Mouse (Mus musculus) granulocyte monocyte progenitor cell, adult 5-6 weeks (primary cell): ENCODE measurements around the gene Ppox. TPM values are rescaled to one million over a fixed set of nuclear protein-coding genes. Genes with fewer than 3 reads are reported as not detected.
"Not testable (repeated sequence)": the region's sequence is repeated elsewhere in the genome, so short reads cannot be mapped to it uniquely, and the experiment has no call there.

ENCODE experiments used
- ATAC-seq: replicated peaks from 2 replicates; pipeline ENCODE4 v1.8.0; 2016; ENCODE audit warnings: mild to moderate bottlenecking, moderate TSS enrichment, inconsistent platforms; ENCODE audit not compliant: poor library complexity, severe bottlenecking
- total RNA-seq, 2 experiments: library from RNA; stranded (forward) in 1 of 2; stranded (reverse) in 1 of 2; fragments of 200-712, 200-1000 nt in 1 of 2; fragments of >200 nt in 1 of 2; fragmentation: Nextera tagmentation in 1 of 2; gene quantifications; 2 replicates each; pipeline ENCODE4 v1.2.3; 2014 to 2017

The Ppox gene
- total RNA-seq (2014; fragmentation: Nextera tagmentation) (22.5 and 37.6 TPM in 2 replicates), total RNA-seq (2017) (16.8 and 25.3 TPM in 2 replicates)

GRCm38 (mm10) chr1:171280916-171281527 lies at the start of gene Ppox:
Ppox (minus strand) TSS chr1:171281186.
- peak; percentile 84 for ATAC-seq

GRCm38 (mm10) chr1:171330216-171330560 lies 49.2 kb upstream of the Ppox start:
- no peak for ATAC-seq

DNA sequence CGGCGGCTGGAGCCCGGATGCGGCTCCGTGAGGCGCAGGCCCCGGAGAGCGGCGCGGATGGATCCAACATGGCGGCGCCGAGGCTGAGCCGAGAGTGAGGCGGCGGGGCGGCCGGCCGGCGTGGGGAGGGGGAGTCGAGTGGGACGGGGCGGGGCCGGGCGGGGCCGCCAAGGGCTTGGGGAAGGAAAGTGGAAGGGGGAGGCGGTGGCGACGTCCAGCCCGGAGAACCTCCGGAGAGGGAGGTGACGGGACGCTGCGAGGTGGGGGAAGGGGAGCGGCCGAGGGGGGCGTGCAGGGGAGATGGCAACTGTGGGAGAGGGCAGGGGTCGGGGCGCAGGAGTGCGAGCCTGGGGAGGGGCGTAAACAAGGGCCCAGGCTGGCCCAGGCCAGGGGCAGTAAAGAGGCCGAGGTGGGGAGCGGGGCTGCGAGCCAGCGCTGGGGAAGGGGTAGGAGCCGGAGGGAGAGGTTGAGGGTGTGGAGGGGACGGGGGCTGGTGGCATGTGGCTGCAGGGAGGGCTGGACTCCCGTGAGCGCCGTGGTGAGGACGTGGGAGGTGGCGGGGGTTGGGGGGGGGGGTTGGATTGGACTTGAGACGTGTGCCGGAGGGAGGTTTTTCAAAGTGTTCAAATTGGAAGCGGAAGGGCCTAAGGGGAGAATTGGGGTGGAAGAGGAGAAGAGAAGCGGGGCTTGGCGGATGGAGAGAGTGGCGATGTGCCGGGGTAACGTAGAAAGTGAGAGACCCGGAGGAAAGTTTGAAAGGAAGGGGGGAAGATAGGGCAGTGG lies 48.6 kb upstream of the Ppox start:
- ATAC-seq = peak; percentile 57

DNA sequence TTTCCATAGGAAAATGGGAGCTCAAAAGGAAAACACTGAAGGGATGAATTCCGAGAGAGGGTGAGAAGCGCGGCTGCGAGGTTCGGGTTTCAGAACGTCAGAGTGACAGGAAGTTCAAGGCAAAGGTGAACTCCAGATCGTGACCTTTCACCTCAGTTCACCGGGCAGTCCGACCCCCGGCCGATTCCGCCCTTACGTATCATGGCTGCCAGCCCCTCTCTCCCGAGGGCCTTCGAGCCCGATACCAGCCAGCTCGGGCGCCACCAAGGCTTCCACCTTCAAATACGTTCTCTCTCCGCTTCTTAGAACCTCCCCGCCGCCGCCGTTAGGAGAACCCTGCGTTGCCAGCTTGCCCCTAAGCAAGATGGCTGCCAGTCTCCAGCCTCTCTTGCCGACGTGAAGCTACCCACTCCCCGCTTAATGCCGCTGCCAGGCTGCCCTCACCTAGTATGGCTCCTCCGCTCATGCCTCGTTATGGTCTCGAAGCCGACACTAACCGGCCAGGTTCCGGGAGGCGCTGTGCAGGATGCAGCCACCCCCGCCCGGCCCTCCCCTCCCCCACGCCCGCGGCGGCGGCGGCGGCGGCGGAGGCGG lies 48.0 kb upstream of the Ppox start, which contains the start of gene Dedd:
Gene Dedd, plus strand, starts transcription at position 307 of the 594 bp plus-strand sequence.
- ATAC-seq = peak; percentile 81

GRCm38 (mm10) chr1:171328244-171328643 lies 47.3 kb upstream of the Ppox start:
- ATAC-seq = no peak

- ATAC-seq = peak; percentile 21; the same call in 1 of the 2 replicates
Measured at GRCm38 (mm10) chr1:171326588-171326987, 45.6 kb upstream of the Ppox start.

GRCm38 (mm10) chr1:171325571-171325970 lies 44.6 kb upstream of the Ppox start:
- ATAC-seq = no peak

- peak; percentile 48 for ATAC-seq
Measured at GRCm38 (mm10) chr1:171322012-171322411, 41.0 kb upstream of the Ppox start.

DNA sequence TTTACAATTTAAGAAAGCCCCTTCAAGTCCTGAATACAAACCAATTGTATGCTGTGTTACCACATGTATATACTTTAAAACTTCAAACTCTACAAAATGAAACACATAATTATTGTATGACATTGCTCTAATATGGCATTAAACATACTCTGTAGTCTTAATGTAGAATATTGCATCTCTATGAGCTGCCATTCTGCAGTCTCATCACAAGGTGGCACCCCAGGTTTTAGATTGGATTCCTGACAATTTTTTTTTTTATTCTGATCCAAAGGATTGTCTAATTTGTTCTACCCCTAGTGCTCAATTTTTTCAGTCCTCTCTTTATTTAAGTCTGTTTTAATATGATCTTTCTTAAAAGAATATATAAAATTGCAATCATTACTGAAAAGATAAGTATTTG lies 40.4 kb upstream of the Ppox start:
- peak; percentile 63 for ATAC-seq

- no peak for ATAC-seq
Measured at GRCm38 (mm10) chr1:171320151-171320550, 39.2 kb upstream of the Ppox start.

DNA sequence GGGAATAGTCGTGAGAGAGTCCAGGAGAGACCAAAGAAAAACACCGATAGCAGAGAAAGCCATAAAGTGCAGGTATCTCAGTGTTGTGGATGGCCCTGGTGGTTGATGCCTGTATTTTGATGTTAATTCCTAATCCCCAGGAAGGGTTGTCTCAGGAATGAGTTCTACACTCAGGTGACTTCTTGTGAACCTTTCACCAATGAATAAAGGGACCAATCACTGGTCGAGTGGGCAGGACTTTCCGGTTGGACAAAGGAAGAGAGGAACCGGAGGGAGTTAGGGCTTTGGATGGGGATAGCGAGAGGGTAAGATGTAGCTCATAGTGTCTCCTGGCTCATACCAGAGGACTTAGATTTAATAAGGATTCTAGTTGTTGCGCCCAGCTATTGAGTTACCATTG lies 38.8 kb upstream of the Ppox start:
- no peak for ATAC-seq

GRCm38 (mm10) chr1:171309321-171309720 lies 28.3 kb upstream of the Ppox start:
- no peak for ATAC-seq

DNA sequence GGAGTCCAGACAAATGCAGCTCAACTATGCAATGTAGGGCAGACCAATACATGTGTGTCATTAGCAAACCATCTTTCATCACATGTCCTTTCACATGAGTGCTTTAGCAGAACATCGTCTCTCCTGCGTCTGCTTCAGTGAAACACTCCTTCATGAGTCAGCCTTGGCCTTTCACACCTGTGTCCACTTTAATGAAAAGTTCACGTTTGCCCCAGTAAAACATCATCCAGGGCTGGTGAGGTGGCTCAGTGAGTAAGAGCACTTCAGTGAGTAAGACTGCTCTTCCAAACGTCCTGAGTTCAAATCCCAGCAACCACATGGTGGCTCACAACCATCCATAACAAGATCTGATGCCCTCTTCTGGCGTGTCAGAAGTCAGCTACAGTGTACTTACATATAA lies 25.2 kb upstream of the Ppox start:
- ATAC-seq = not testable (repeated sequence)

DNA sequence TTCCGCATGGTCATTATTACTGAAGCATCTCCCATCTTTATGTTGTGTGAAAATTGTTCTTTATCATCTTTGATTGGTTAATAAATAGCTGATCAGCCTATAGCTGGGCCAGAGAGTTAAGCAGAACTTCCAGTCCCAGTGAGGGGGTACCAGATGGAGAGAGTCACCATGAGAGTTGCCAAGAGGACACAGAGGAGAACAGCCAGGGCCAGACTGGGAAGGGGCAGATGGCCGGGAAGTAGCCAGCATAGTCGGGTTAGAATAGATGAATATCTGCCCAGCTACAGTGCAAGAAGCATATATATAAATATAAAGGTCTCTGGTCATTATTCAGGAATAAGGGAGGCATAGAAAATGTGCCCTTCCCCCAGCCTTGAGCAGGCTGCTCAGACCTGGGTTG lies 17.2 kb upstream of the Ppox start:
- ATAC-seq = no peak

GRCm38 (mm10) chr1:171295063-171295402 lies 14.0 kb upstream of the Ppox start:
- no peak for ATAC-seq

DNA sequence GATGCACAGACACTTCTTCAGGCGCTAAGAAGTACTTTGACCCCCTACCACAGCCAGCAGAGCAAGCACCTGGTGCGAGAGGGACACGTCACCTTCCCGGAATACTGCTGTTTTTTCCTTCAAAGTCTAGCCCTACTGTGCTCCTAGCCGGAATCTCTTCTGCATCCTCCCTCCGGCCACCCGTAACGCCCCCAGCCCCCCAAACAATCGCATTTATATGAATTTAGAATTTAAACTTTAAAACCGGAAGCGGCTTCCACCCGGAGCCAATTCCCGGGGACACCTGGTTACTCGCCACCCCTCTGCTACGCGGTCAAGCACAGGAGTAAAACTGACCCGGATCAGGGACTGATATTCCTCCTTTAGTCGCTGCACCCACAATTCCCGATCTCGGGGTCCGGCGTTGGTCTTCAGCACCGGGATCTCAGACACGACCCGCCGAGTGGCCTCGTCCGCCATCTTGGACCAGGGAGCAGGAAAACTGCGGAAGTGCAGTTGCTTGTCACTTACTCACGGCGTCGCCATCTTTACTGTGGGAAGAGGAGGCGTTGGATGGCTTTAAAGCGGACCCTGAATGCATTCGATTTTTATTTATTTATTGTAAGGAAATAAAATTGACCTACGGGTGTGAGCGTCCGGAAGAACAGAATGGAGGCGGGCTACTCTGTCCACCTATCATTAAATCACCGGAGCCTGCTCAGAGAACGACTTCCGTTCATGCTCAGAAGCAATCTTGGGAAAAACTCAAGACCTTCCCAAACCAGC lies 13.5 kb upstream of the Ppox start, which contains the start of gene Ufc1:
Gene Ufc1, minus strand, starts transcription at position 727 of the 765 bp plus-strand sequence.
- peak; percentile 98 for ATAC-seq

DNA sequence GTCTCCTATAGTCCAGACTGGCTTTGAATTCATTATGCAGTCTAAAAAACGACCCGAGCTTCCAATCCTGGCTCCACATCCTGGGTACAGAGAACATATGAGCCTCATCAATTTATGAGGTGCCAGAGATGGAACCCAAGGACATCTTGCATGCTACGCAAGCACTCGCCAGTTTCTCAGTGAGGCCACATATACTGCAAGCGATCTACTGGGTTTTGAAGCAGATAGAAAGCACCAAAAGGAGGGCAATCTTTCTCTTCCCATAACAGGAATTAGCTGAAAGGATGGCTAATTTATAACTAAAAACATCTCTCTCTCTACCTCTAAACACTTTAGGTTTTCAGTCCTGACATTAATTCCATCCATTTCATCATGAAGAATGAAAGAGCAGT lies 12.9 kb upstream of the Ppox start:
- no peak for ATAC-seq

DNA sequence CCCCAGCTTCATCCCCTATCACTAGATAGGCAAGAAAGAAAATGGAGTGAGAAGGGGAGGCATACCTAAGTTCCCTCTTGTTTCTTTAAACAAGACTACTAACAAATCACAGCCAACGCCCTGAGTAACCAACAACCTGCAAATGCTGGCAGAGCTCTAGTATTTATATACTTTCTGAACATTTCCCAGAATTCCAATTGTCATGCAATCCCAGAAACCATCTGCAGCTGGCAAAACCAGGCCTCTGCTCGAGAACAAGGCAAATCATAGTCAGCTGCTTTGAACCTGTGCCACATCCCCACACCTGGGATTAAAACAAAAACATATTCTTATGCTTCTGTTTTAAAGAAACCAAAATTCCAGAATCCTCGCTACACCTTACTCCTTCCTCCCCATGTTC lies 12.4 kb upstream of the Ppox start:
- ATAC-seq = no peak

DNA sequence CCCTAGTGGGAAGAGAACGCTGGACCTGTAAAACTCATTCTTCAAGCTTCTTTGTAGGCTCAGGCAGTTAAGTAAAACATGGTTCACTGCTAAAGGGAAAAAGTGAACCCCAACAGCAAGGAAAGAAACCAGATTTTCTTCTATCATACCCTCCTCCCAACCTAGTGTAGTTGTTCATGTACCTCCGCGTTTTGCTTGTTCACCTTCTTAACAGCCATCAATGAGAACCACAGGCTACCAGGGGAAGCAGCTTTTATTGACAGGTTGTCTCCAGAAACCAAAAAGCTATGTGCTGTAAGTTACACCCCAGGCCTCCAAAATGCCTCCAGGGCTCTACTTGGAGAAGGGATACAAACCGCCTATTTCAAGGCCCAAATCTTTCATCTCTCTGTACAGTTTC lies 7.3 kb upstream of the Ppox start:
- no peak for ATAC-seq

GRCm38 (mm10) chr1:171287136-171288081 lies 6.4 kb upstream of the Ppox start, which contains the start of gene Usp21:
Usp21 (minus strand) TSS chr1:171287991.
- peak; percentile 90 for ATAC-seq
